Mouse (Mus musculus): ENCODE data around the gene Vmn1r23.
"Not testable (repeated sequence)": the region's sequence is repeated elsewhere in the genome, so short reads cannot be mapped to it uniquely, and the experiment has no call there.

The Vmn1r23 gene

GRCm38 (mm10) chr6:57926738-57927137 lies at the start of gene Vmn1r23:
TSS of gene Vmn1r23 (minus strand) at chr6:57926838.
- no peak for ATAC-seq (ENCODE audit: insufficient number of reproducible peaks, low FRiP score, low TSS enrichment)

- ATAC-seq (ENCODE audit: insufficient number of reproducible peaks, low FRiP score, low TSS enrichment), result not testable (repeated sequence)
Measured at GRCm38 (mm10) chr6:57961403-57961802, 34.8 kb upstream of the Vmn1r23 start, which contains the start of gene Vmn1r24. TSS of gene Vmn1r24 (minus strand) at chr6:57961503.

GRCm38 (mm10) chr6:57907928-57908327 lies 18.7 kb downstream of the Vmn1r23 start, which contains the start of gene Vmn1r22:
TSS of gene Vmn1r22 (minus strand) at chr6:57908028.
- ATAC-seq (ENCODE audit: insufficient number of reproducible peaks, low FRiP score, low TSS enrichment), result no peak
